Mouse (Mus musculus): ENCODE measurements at regions not wholly inside any gene's neighbourhood (a gene's known extent, or its start where the extent isn't known, plus 50 kb on each side); places are given as distances from the start of the nearest gene placed in this dataset.
A peak's percentile ranks its signal among the peaks of the same experiment; 100 is the strongest.

DNA sequence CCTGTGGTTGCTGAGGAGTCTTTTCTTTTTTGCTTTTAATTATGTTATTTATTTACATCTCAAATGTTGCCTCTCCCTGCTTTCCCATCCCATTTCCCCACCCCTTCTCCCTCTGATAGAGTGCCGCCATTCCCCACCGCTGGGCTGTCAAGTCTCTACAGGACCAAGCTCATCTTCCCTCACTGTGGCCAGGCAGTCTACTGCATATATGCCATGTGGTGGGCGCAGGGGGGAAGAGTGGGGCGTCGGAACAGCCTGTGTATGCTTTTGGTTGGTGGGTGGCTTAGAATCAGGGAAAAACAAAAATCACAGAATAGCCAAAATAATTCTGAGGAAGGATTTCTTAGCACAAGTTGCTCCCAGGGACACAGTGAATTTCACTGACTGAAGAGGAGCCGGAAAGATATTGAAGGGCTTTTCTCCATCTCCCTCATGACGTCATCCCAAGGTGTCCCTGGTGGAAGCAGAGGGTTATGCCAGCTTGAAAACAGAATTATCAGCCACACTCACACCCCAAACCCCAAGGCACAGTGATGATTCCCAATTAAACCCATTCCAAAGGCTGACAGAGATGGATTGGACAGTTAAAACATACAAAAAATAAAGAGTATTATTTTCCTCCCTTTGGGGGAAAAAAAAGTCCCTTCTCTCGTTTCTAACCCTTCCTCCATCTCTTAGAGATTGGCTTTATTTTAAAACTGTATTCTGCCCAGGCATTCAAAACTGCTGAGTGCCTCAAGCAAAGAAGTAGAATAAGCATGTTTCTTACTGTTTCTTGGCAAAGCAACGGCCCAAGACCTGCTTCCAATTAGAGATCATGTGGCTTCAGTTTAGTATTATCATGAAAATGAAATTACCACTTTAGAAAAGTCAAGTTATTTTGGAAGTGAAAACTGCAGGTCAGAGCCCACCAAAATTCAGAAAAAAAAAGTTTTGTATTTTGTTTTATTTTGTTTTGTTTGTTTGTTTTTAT is 232.0 kb downstream of the Clic5 start:
- no peaks in the 10 kb centered on the region for H3K27me3 ChIP-seq
- H3K4me1 ChIP-seq = peaks cover 34% of the 10 kb centered on the region
- H3K9ac ChIP-seq = no peak overlapping the region
- peak overlapping the region; percentile 79 for H3K27ac ChIP-seq
- no peak overlapping the region for H3K4me3 ChIP-seq
- 0 out of 2 replicates have a peak, but pooled peaks cover 6% of the 10 kb centered on the region for H3K9me3 ChIP-seq
- no peak for ATAC-seq (ENCODE audit: insufficient number of reproducible peaks, insufficient read depth, low FRiP score, low TSS enrichment)
- WGBS = 55% methylated on average over 9 of the region's 9 CpGs
- no peaks in the 10 kb centered on the region for H3K36me3 ChIP-seq
- H3K4me2 ChIP-seq (replicated peaks) = no peak overlapping the region

DNA sequence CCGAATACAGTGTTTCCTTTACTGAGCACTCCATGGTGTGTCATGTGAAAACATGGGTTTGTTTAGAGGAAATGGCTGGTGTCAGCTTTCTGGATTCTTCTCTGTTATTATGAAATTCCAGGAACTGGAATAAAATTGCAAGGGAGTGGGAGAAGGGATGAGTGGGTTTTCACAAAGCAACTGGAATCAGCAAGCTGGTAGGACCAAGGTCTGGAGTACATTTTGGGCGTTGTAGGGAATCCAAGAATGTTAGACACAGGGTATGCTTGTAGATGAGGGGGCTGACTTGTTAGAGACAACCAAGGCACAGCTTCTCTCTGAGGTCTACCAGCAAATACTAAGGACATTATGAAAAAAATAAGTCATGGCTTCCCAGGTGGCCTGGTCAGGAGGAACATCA is 233.8 kb downstream of the Clic5 start:
- no peaks in the 10 kb centered on the region for H3K36me3 ChIP-seq
- no peak overlapping the region for H3K4me3 ChIP-seq
- H3K4me1 ChIP-seq = peaks cover 34% of the 10 kb centered on the region
- no peak overlapping the region for H3K9ac ChIP-seq
- no peaks in the 10 kb centered on the region for H3K27me3 ChIP-seq
- H3K4me2 ChIP-seq (replicated peaks) = no peak overlapping the region
- 53% methylated on average over 2 of the region's 2 CpGs for WGBS
- H3K9me3 ChIP-seq = no peaks in the 10 kb centered on the region
- H3K27ac ChIP-seq = peak overlapping the region; percentile 23; the same call in 1 of the 2 replicates
- ATAC-seq (ENCODE audit: insufficient number of reproducible peaks, insufficient read depth, low FRiP score, low TSS enrichment) = no peak

DNA sequence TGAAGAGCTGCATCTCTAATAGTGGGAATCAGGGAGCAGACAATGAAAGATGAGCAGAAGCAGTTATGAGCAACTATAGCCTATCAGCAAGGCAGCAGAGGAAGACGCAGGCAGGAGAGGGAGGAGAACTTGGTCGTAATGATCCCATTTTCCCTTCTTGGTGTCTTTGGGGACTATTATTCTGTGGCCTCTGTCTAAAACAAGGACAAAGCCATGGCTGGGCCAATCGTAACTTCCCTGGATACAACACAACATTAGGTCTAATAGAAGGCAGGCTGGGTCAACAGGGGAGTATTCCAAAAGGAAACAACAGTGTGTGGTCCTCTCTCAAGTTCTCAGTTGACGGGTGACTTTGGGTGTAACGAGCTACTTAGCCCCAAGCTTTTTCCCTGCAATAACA is 234.5 kb downstream of the Clic5 start:
- no peaks in the 10 kb centered on the region for H3K36me3 ChIP-seq
- H3K27ac ChIP-seq = peak overlapping the region; percentile 23; the same call in 1 of the 2 replicates
- H3K4me1 ChIP-seq = peaks cover 34% of the 10 kb centered on the region
- no peak overlapping the region for H3K9ac ChIP-seq
- H3K4me2 ChIP-seq (replicated peaks) = no peak overlapping the region
- 61% methylated on average over 5 of the region's 5 CpGs for WGBS
- no peaks in the 10 kb centered on the region for H3K9me3 ChIP-seq
- ATAC-seq (ENCODE audit: insufficient number of reproducible peaks, insufficient read depth, low FRiP score, low TSS enrichment) = no peak
- no peaks in the 10 kb centered on the region for H3K27me3 ChIP-seq
- H3K4me3 ChIP-seq = no peak overlapping the region

DNA sequence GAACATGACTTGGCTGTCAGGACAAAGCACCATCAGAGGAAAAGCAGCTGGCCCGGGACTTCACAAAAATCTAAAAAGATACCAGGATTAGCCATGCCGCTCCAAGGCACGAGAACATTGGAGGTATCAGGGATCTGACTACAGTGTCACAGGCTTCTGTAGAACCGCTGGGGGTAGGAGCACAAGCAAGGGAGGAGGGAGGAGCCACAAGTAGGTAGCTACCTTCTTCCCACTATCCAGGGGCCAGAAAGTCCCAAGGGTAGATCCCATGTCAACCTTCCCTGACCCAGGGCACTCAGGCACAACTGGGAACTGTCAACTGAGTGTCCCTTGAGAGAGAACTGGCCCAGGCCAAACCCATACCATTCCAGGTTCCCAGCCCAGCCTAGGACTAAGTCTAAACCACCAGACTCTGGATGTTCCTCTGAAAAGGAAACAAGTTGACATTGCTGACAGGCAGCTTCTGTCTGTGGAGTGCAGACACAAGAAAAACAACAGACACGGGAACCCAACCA is 235.1 kb downstream of the Clic5 start:
- ATAC-seq (ENCODE audit: insufficient number of reproducible peaks, insufficient read depth, low FRiP score, low TSS enrichment) = no peak
- Histone ChIP-seq H3K27ac (no peak overlapping the region), H3K9ac (no peak overlapping the region), H3K27me3 (no peaks in the 10 kb centered on the region), H3K4me2 (replicated peaks) (no peak overlapping the region), H3K36me3 (no peaks in the 10 kb centered on the region), H3K4me1 (peaks cover 34% of the 10 kb centered on the region), H3K9me3 (no peaks in the 10 kb centered on the region), H3K4me3 (no peak overlapping the region)
- WGBS = 88% methylated on average over 5 of the region's 5 CpGs

DNA sequence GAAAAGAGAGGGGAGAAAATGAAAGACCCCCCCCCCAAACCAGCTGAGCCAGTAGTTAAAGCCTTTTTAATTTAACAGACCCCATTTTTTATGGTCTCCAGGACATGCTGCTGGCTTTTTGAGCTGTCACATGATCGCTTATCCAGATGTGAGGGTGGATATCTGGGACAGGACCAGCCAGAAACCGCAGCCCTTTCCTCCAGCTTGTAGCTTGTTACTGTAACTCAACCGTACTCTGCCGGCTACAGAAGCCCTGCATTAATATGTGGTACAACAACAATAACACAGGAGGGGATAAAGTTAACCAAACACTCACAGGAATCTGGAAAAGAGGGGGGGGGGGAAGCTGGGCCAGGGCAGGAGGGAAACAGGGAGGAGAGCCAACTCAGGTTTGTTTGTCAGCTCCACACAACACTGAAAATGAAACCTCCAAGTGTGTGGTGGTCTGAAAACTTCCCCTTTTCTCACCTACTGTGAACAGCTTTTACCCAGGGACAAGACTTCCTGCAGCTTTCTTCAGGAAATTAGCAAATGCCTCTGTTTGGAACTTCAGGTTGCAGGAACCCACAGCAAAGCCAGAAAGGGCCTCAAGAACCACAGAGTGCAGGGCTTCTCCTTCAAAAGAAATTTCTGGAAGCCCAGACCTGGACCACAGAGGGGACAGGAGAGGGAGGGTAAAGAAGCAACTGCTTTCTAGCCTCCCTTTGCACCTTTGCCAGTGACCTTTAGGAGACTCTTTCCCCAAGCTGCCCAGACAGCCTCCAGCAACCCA is 244.3 kb downstream of the Clic5 start:
- no peaks in the 10 kb centered on the region for H3K27me3 ChIP-seq
- 16% methylated on average over 4 of the region's 4 CpGs for WGBS
- ATAC-seq (ENCODE audit: insufficient number of reproducible peaks, insufficient read depth, low FRiP score, low TSS enrichment) = 0 out of 2 replicates have a peak, but pooled peaks have one; percentile 52
- H3K9me3 ChIP-seq = no peaks in the 10 kb centered on the region
- no peaks in the 10 kb centered on the region for H3K36me3 ChIP-seq
- no peak overlapping the region for H3K4me3 ChIP-seq
- H3K9ac ChIP-seq = no peak overlapping the region
- H3K27ac ChIP-seq = peak overlapping the region; percentile 76
- H3K4me2 ChIP-seq (replicated peaks) = no peak overlapping the region
- peaks cover 9% of the 10 kb centered on the region for H3K4me1 ChIP-seq

- H3K4me1 ChIP-seq = peaks cover 9% of the 10 kb centered on the region
- H3K27me3 ChIP-seq = no peaks in the 10 kb centered on the region
- H3K4me3 ChIP-seq = no peak overlapping the region
- H3K36me3 ChIP-seq = no peaks in the 10 kb centered on the region
- no peak overlapping the region for H3K9ac ChIP-seq
- H3K4me2 ChIP-seq (replicated peaks) = no peak overlapping the region
- peak overlapping the region; percentile 76 for H3K27ac ChIP-seq
- no peak for ATAC-seq (ENCODE audit: insufficient number of reproducible peaks, insufficient read depth, low FRiP score, low TSS enrichment)
- H3K9me3 ChIP-seq = no peaks in the 10 kb centered on the region
These were observed 244.9 kb downstream of the Clic5 start for GRCm38 (mm10) chr17:44433296-44433653.

DNA sequence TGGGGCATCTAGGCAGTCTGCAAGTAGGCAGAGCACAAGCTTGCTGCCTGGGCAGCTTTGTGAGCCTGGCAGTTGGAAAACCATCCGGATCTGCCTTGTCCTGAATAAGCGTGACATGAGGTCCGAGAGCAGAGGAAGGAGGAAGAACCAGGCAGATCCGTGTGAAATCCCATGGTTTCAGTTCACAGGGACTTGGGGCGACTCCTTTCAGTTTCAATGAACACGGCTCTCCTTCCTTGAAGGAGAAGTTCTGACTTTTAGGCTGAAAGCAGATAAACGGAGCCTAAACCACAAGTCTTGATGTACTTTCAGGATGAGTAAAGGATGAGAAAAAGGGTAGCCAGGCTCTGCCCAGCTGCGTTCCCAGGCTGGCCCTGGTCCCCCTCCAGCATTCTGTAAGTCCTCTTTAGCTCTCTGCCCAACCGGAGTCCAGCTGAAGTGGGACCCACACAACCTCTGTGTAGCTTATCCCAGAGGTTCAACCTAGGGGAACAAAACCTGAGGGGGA is 248.2 kb downstream of the Clic5 start:
- WGBS = 83% methylated on average over 9 of the region's 9 CpGs
- no peak for ATAC-seq (ENCODE audit: insufficient number of reproducible peaks, insufficient read depth, low FRiP score, low TSS enrichment)
- H3K4me1 ChIP-seq = peaks cover 9% of the 10 kb centered on the region
- H3K9ac ChIP-seq = no peak overlapping the region
- no peaks in the 10 kb centered on the region for H3K36me3 ChIP-seq
- no peak overlapping the region for H3K27ac ChIP-seq
- H3K9me3 ChIP-seq = no peaks in the 10 kb centered on the region
- no peaks in the 10 kb centered on the region for H3K27me3 ChIP-seq
- H3K4me2 ChIP-seq (replicated peaks) = no peak overlapping the region
- H3K4me3 ChIP-seq = no peak overlapping the region

- no peaks in the 10 kb centered on the region for H3K27me3 ChIP-seq
These were observed 250.1 kb downstream of the Clic5 start for GRCm38 (mm10) chr17:44438526-44438925.

GRCm38 (mm10) chr17:44443460-44443859 is 255.1 kb downstream of the Clic5 start:
- Histone ChIP-seq H3K27ac (no peak overlapping the region), H3K4me1 (no peaks in the 10 kb centered on the region), H3K27me3 (no peaks in the 10 kb centered on the region), H3K9ac (no peak overlapping the region), H3K36me3 (no peaks in the 10 kb centered on the region), H3K9me3 (no peaks in the 10 kb centered on the region), H3K4me3 (no peak overlapping the region), H3K4me2 (replicated peaks) (no peak overlapping the region)
- 67% methylated on average over 11 of the region's 11 CpGs for WGBS
- peak; percentile 22; the same call in 1 of the 2 replicates for ATAC-seq (ENCODE audit: insufficient number of reproducible peaks, insufficient read depth, low FRiP score, low TSS enrichment)

More at GRCm38 (mm10) chr17:44438526-44438925, 250.1 kb downstream of the Clic5 start:
- H3K9ac ChIP-seq = no peak overlapping the region
- H3K4me2 ChIP-seq (replicated peaks) = no peak overlapping the region
- no peaks in the 10 kb centered on the region for H3K36me3 ChIP-seq
- ATAC-seq (ENCODE audit: insufficient number of reproducible peaks, insufficient read depth, low FRiP score, low TSS enrichment) = no peak
- H3K4me3 ChIP-seq = no peak overlapping the region
- H3K27ac ChIP-seq = no peak overlapping the region
- no peaks in the 10 kb centered on the region for H3K9me3 ChIP-seq
- H3K4me1 ChIP-seq = no peaks in the 10 kb centered on the region

DNA sequence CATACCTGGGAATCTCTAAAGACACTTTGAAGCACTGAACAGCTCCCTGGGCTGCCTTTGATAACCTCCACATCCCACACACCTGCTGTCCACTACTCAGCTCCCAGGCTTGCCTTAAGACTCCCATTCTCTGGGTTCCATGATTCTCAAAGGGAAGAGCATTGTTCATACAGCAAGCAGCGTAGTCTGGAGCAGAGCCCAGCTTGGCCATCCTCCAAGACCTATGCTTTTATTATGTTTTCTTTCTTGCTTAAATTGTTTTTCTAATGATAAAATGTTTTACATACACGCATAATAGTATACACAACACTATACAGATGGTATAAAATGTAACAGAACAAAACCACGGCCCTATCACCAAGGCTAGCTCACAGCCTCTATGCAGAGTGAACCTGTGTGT is 257.0 kb downstream of the Clic5 start:
- WGBS = 78% methylated on average over 3 of the region's 3 CpGs
- no peak for ATAC-seq (ENCODE audit: insufficient number of reproducible peaks, insufficient read depth, low FRiP score, low TSS enrichment)

More for the DNA sequence above, 257.0 kb downstream of the Clic5 start:
- Histone ChIP-seq H3K36me3 (no peaks in the 10 kb centered on the region), H3K4me3 (no peak overlapping the region), H3K4me1 (no peaks in the 10 kb centered on the region), H3K9me3 (no peaks in the 10 kb centered on the region), H3K9ac (no peak overlapping the region), H3K27me3 (no peaks in the 10 kb centered on the region), H3K4me2 (replicated peaks) (no peak overlapping the region), H3K27ac (no peak overlapping the region)

Measured in embryonic facial prominence, embryonic 12.5 days (tissue).